26 mouse cellular contexts compared by ENCODE assay signal in the genomic region with DNA sequence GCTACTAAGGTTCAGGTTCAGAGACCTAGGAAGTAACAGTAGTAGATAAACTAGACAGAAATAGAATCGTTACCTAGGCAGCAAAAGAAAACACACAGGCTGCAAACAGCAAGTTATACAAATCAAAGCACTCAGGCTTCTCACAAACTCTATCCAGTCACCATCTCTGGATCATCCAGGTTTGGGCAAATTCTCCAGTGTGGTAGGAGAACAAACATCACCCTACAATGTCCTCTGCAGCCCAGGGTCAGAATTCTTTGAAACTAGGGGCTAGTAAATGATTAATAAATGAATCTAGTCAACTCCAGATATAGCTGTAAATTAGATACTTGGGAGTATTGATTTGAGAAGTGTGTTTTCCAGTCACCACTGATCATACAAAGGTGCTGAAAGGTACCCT. TPM values are rescaled to one million over a fixed set of nuclear protein-coding genes. Genes with fewer than 3 reads are reported as not detected.
DNase-seq lines count a peak whose midpoint lies in the region; ATAC-seq and TF ChIP-seq lines count a peak whose summit lies in the region.
"Had no signal": no experiment of that assay in that cellular context is flagged by ENCODE, and none has a peak within 500 bp of the region (broad histone marks: within the 10 kb centered on the region; RNA-seq: fewer than 3 reads in every experiment).

No protein-coding gene starts in this region.

- H3K4me3 ChIP-seq in heart, embryonic 10.5 days: no peak overlapping the region
- H3K4me3 ChIP-seq in layer of hippocampus, adult 2 months: peak overlapping the region; percentile 1; the same call in 1 of the 2 replicates
- H3K4me3 ChIP-seq in liver, embryonic 13.5 days (replicated peaks): no peak overlapping the region
- no peak overlapping the region for H3K4me3 ChIP-seq in liver, embryonic 12.5 days
- no peak overlapping the region for H3K4me3 ChIP-seq in liver, embryonic 16.5 days (ENCODE audit: low read depth, low read length)
- H3K4me3 ChIP-seq: embryonic facial prominence, embryonic 10.5 days; embryonic facial prominence, embryonic 12.5 days; forebrain, embryonic 13.5 days had no signal

- no peaks in the 10 kb centered on the region for H3K4me1 ChIP-seq in heart, embryonic 10.5 days
- H3K4me1 ChIP-seq in liver, embryonic 13.5 days (replicated peaks): 0 out of 2 replicates have a peak, but pooled peaks cover 3% of the 10 kb centered on the region
- no peaks in the 10 kb centered on the region for H3K4me1 ChIP-seq in liver, embryonic 12.5 days
- H3K4me1 ChIP-seq in liver, embryonic 16.5 days (ENCODE audit: control insufficient read depth, low read depth, low read length): no peaks in the 10 kb centered on the region; the same call in 1 of the 2 replicates
- H3K4me1 ChIP-seq: embryonic facial prominence, embryonic 10.5 days; embryonic facial prominence, embryonic 12.5 days; forebrain, embryonic 13.5 days had no signal

- ATAC-seq in liver, embryonic 13.5 days (ENCODE audit: low read depth): peak; percentile 53; the same call in 1 of the 2 replicates
- ATAC-seq in liver, embryonic 12.5 days: no peak
- ATAC-seq in liver, embryonic 16.5 days (ENCODE audit: low read depth): peak; percentile 77; the same call in 1 of the 2 replicates
- ATAC-seq: activated CD4-positive, CD25-positive, alpha-beta regulatory T cell, adult 4 months; CD4-positive, CD25-positive, alpha-beta regulatory T cell, adult 4 months; forebrain, embryonic 13.5 days; Patski had no signal

- H3K9me3 ChIP-seq in heart, embryonic 10.5 days: no peaks in the 10 kb centered on the region
- no peaks in the 10 kb centered on the region for H3K9me3 ChIP-seq in liver, embryonic 13.5 days (replicated peaks)
- no peaks in the 10 kb centered on the region for H3K9me3 ChIP-seq in liver, embryonic 12.5 days (replicated peaks)
- H3K9me3 ChIP-seq in liver, embryonic 16.5 days (replicated peaks; ENCODE audit: control insufficient read depth, low read length): no peaks in the 10 kb centered on the region
- H3K9me3 ChIP-seq: embryonic facial prominence, embryonic 10.5 days; embryonic facial prominence, embryonic 12.5 days; forebrain, embryonic 13.5 days; G1E had no signal

- 72% methylated on average over 1 of the region's 1 CpGs for WGBS in heart, embryonic 10.5 days
- 46% methylated on average over 1 of the region's 1 CpGs for WGBS in liver, embryonic 13.5 days (ENCODE audit: insufficient replicate concordance)
- WGBS in liver, embryonic 12.5 days (ENCODE audit: insufficient replicate concordance): 62% methylated on average over 1 of the region's 1 CpGs
- 45% methylated on average over 1 of the region's 1 CpGs for WGBS in liver, embryonic 16.5 days (ENCODE audit: insufficient replicate concordance)

- H3K9ac ChIP-seq in liver, embryonic 13.5 days: no peak overlapping the region
- H3K9ac ChIP-seq in liver, embryonic 12.5 days: no peak overlapping the region
- H3K9ac ChIP-seq in liver, embryonic 16.5 days (ENCODE audit: low read depth, low read length): no peak overlapping the region
- H3K9ac ChIP-seq: embryonic facial prominence, embryonic 12.5 days; forebrain, embryonic 13.5 days had no signal

- peaks cover 11% of the 10 kb centered on the region for H3K27me3 ChIP-seq in heart, embryonic 10.5 days (ENCODE audit: insufficient read depth, poor library complexity, severe bottlenecking)
- H3K27me3 ChIP-seq in liver, embryonic 13.5 days: no peaks in the 10 kb centered on the region
- peaks cover 9% of the 10 kb centered on the region; the same call in 1 of the 2 replicates for H3K27me3 ChIP-seq in liver, embryonic 12.5 days (replicated peaks)
- H3K27me3 ChIP-seq in liver, embryonic 16.5 days (ENCODE audit: control insufficient read depth, insufficient read depth, low read depth, low read length): no peaks in the 10 kb centered on the region

- no peak overlapping the region for H3K27ac ChIP-seq in heart, embryonic 10.5 days
- peak overlapping the region; percentile 73 for H3K27ac ChIP-seq in layer of hippocampus, adult 2 months
- peak overlapping the region; percentile 43; the same call in 1 of the 2 replicates for H3K27ac ChIP-seq in liver, embryonic 13.5 days
- no peak overlapping the region for H3K27ac ChIP-seq in liver, embryonic 12.5 days
- H3K27ac ChIP-seq in liver, embryonic 16.5 days (ENCODE audit: low read length): peak overlapping the region; percentile 44; the same call in 1 of the 2 replicates
- H3K27ac ChIP-seq: embryonic facial prominence, embryonic 10.5 days; embryonic facial prominence, embryonic 12.5 days; forebrain, embryonic 13.5 days had no signal

- TF ChIP-seq CTCF in layer of hippocampus, adult 2 months (conservative IDR thresholded peaks at IDR 0.05): no peak

- H3K4me2 ChIP-seq in liver, embryonic 13.5 days: no peak overlapping the region
- H3K4me2 ChIP-seq in liver, embryonic 12.5 days: no peak overlapping the region
- no peak overlapping the region for H3K4me2 ChIP-seq in liver, embryonic 16.5 days (ENCODE audit: low read depth, low read length)
- H3K4me2 ChIP-seq: embryonic facial prominence, embryonic 12.5 days; forebrain, embryonic 13.5 days had no signal

- peak; percentile 3 for DNase-seq in heart, adult 8-10 months (ENCODE audit: low spot score)
- DNase-seq in heart, embryonic 10.5 days (ENCODE audit: low spot score): no peak
- DNase-seq in layer of hippocampus, adult 2 months (ENCODE audit: low spot score in 2 of 2): no peak
- DNase-seq in layer of hippocampus, adult 8-10 months (ENCODE audit: low spot score in 2 of 2): no peak
- no peak for DNase-seq in liver, embryonic 13.5 days
- DNase-seq in ovary, postnatal 14 days (ENCODE audit: low spot score): no peak
- DNase-seq: adrenal gland, adult 8-10 months; adrenal gland, postnatal 14 days; adrenal gland, postnatal 36 days; B cell, adult 2 months; cerebellum, adult 11-12 months; cerebellum, adult 2 months; cerebellum, adult 9-10 months; cerebellum, postnatal 10 days; cerebellum, postnatal 25 days had no signal

- no peaks in the 10 kb centered on the region for H3K36me3 ChIP-seq in heart, embryonic 10.5 days
- H3K36me3 ChIP-seq in liver, embryonic 13.5 days: no peaks in the 10 kb centered on the region
- H3K36me3 ChIP-seq in liver, embryonic 12.5 days: no peaks in the 10 kb centered on the region
- no peaks in the 10 kb centered on the region for H3K36me3 ChIP-seq in liver, embryonic 16.5 days (ENCODE audit: control insufficient read depth, insufficient read depth)
- H3K36me3 ChIP-seq: embryonic facial prominence, embryonic 10.5 days; embryonic facial prominence, embryonic 12.5 days; G1E had no signal

RNA-seq across cellular contexts. Expression of gene Sertm1, which starts 6.8 kb away (rescaled TPM):
- under 1 TPM; 0.14 to 0.31 (median 0.19) TPM for total RNA-seq in heart, adult 8-10 months (2022)
- polyA plus RNA-seq in heart, embryonic 10.5 days (2016; fragmentation: Nextera tagmentation; extraction: Ambion mirVana): 0.13 and 0.23 TPM in 2 replicates
- 10 to 100 TPM; 83.1 to 83.2 TPM for total RNA-seq in layer of hippocampus, adult 2 months (2021)
- total RNA-seq in layer of hippocampus, adult 8-10 months (2022): 10 to 100 TPM; 58.4 to 75.1 (median 68.5) TPM
- 0.48 and 0.52 TPM in 2 replicates for polyA plus RNA-seq in liver, embryonic 13.5 days (2015; fragmentation: Nextera tagmentation; extraction: Ambion mirVana)
- polyA plus RNA-seq in liver, embryonic 12.5 days (2016; fragmentation: Nextera tagmentation; extraction: Ambion mirVana): 0.50 and 0.99 TPM in 2 replicates
- polyA plus RNA-seq in liver, embryonic 16.5 days (2015; fragmentation: Nextera tagmentation; extraction: Ambion mirVana): 0.28 and 0.42 TPM in 2 replicates
- total RNA-seq: adrenal gland, adult 18-20 months; adrenal gland, adult 8-10 months; adrenal gland, postnatal 14 days; adrenal gland, postnatal 36 days; CH12.LX had no signal
- polyA plus RNA-seq: activated CD4-positive, CD25-positive, alpha-beta regulatory T cell, adult 4 months; CD4-positive, CD25-positive, alpha-beta regulatory T cell, adult 4 months; G1E; Patski had no signal

Comparison
In these comparisons a context has a peak if more than half of its experiments do, and no peak if none do; other contexts are left out.
1. H3K27ac ChIP-seq: peak in layer of hippocampus, adult 2 months (single experiment), liver, embryonic 13.5 days (single experiment) and liver, embryonic 16.5 days (single experiment); none in heart, embryonic 10.5 days (single experiment) and liver, embryonic 12.5 days (single experiment).